Mouse (Mus musculus): ENCODE measurements around the gene Nr1h2.

DNA sequence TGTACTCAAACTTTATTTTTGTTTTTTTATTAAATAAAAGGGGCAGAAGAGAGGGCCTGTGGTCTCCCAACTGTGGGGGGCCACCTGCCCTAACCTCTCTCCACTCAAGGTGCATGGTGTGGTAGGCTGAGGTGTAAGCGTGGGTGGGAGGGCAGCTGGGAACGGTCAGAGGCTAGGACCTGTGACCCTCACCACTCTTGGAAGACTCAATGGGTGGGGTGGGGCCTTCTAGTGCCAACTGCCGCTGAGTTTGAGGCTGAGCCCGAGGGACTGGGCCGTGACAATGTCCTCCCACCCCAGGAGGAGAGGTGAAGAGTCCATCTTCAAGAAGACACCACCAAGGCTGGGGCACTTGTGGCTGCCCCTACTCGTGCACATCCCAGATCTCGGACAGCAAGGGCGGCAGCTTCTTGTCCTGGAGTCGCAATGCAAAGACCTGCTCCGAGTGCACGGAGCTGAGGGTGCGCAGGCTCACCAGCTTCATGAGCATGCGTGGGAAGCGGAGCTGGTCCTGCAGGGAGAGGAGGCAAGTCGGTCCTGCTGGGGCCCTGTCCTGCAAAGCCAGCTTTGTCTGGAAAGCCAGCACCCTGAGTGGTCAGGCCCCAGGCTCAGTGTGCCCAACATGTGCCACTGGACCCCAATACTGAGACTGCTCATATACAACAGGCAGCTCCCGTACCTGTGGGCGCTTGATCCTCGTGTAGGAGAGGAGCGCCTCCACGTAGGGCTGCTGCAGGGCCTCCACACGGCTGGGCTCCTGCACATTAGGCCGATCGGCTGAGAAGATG is 3.9 kb downstream of the Nr1h2 start:
- no peak for TF ChIP-seq CTCF (IDR thresholded peaks at IDR 0.05)
- no peak for TF ChIP-seq EP300 (IDR thresholded peaks at IDR 0.05; ENCODE audit: insufficient read depth, low read depth, low read length)
- TF ChIP-seq POLR2A (IDR thresholded peaks at IDR 0.05; ENCODE audit: insufficient read depth, low read depth, low read length), result no peak

Measured in heart, adult 2 months (tissue).